Mouse (Mus musculus) embryonic facial prominence, embryonic 12.5 days (tissue): ENCODE data around the gene Hist1h3d. TPM values are rescaled to one million over a fixed set of nuclear protein-coding genes. Genes with fewer than 3 reads are reported as not detected.
"Not testable (repeated sequence)": the region's sequence is repeated elsewhere in the genome, so short reads cannot be mapped to it uniquely, and the experiment has no call there.

Experiments used
- ATAC-seq: fragments of 200-750 bp; cut with Nextera tagmentation; 2 replicates; pipeline ENCODE4 v1.8.0; 2017; ENCODE audit not compliant: insufficient number of reproducible peaks, insufficient read depth, low FRiP score, low TSS enrichment
- H3K27ac ChIP-seq: fragments of 300-500 bp; sonication (generic); 2 replicates; pipeline ENCODE4 v1.5.1; 2016; ENCODE audit warnings: mild to moderate bottlenecking
- H3K27me3 ChIP-seq: fragments of 300-500 bp; sonication (generic); 2 replicates; pipeline ENCODE4 v1.6.1; 2016; ENCODE audit warnings: mild to moderate bottlenecking, moderate library complexity
- H3K36me3 ChIP-seq: fragments of 300-500 bp; sonication (generic); 2 replicates; pipeline ENCODE4 v1.6.1; 2016; ENCODE audit warnings: mild to moderate bottlenecking
- H3K4me1 ChIP-seq: fragments of 300-500 bp; sonication (generic); 2 replicates; pipeline ENCODE4 v1.6.1; 2016
- H3K4me2 ChIP-seq: fragments of 300-500 bp; sonication (generic); replicated peaks from 2 replicates; pipeline ENCODE4 v1.6.1; 2016; ENCODE audit warnings: mild to moderate bottlenecking, moderate library complexity
- H3K4me3 ChIP-seq: fragments of 300-500 bp; sonication (generic); 2 replicates; pipeline ENCODE4 v1.5.1; 2016; ENCODE audit warnings: mild to moderate bottlenecking
- H3K9ac ChIP-seq: fragments of 300-500 bp; sonication (generic); 2 replicates; pipeline ENCODE4 v1.6.1; 2016; ENCODE audit warnings: mild to moderate bottlenecking, moderate library complexity
- H3K9me3 ChIP-seq: fragments of 300-500 bp; sonication (generic); 2 replicates; pipeline ENCODE4 v1.6.1; 2016; ENCODE audit warnings: mild to moderate bottlenecking, moderate library complexity
- WGBS: fragments of 180-500 bp; shearing (Covaris S2); methylation state at CpG from one replicate; pipeline ENCODE4 v1.1.7; 2016; 5-methylcytosine and 5-hydroxymethylcytosine counted together
- polyA plus RNA-seq: library from polyadenylated mRNA; unstranded; fragments of >200 nt; fragmentation: Nextera tagmentation; extraction: Ambion mirVana; gene quantifications from 2 replicates; pipeline ENCODE4 v1.2.1, GENCODE M21; 2016

Hist1h3d gene
- polyA plus RNA-seq, 1 experiment from 2014 or later, result 5.5 TPM

DNA sequence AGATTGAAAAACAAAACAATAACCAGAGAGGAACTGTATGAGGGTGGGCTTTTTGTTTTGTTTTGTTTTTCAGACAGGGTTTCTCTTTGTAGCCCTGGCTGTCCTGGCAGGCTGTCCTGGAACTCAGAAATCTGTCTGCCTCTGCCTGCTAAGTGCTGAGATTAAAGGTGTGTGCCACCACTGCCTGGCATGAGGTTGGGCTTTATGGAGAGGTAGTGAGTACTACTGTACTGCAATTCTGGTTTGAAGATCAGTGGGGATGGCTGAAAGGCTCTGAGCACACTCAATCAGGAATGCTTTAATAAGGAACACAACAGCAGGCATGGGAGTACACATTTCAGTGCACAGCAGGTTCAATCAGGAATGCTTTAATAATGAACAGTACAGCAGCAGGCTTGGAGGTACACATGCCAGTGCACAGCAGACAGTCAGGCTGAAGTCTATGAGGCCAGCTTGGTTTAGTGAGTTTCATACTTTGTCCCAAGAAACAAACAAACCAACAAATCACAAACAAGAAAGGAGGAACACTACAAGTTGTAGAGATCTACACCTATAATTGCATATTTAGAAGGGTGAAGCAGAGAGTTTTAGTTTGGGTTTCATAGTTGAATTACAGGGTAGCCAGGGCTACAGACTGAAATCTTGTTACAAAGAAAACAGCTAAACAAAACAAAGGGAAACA is 8.0 kb downstream of the Hist1h3d start:
- Histone ChIP-seq H3K36me3 (no peaks in the 10 kb centered on the region), H3K9me3 (no peaks in the 10 kb centered on the region), H3K4me3 (no peak overlapping the region), H3K27me3 (no peaks in the 10 kb centered on the region), H3K4me1 (peaks cover 24% of the 10 kb centered on the region), H3K27ac (peak overlapping the region; percentile 92), H3K4me2 (peak overlapping the region; percentile 13; the same call in 1 of the 2 replicates), H3K9ac (no peak overlapping the region)
- ATAC-seq, result no peak

DNA sequence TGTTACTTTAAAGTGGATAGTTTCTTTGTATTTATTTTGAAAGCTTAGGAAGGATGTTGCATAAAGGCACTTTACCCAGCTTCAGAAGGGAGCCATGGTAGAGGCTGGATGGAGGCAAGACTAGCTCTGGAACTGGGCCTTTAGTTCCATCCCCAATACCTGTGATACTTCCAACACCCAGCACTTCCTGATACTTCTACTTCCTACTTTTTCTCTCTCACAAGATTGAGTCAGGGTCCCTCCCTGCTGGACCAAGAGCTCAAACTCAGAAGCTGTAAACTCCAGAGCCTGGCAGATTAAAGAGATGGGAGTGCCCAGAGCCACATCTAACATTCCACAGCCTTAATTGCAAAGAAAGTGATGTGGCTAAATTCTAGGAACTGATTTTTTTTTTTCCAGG is 8.8 kb downstream of the Hist1h3d start:
- Histone ChIP-seq H3K36me3 (no peaks in the 10 kb centered on the region), H3K4me1 (peaks cover 24% of the 10 kb centered on the region), H3K4me2 (peak overlapping the region; percentile 74), H3K9ac (peak overlapping the region; percentile 66), H3K9me3 (no peaks in the 10 kb centered on the region), H3K27me3 (no peaks in the 10 kb centered on the region), H3K4me3 (peak overlapping the region; percentile 45), H3K27ac (peak overlapping the region; percentile 98)
- no peak for ATAC-seq

DNA sequence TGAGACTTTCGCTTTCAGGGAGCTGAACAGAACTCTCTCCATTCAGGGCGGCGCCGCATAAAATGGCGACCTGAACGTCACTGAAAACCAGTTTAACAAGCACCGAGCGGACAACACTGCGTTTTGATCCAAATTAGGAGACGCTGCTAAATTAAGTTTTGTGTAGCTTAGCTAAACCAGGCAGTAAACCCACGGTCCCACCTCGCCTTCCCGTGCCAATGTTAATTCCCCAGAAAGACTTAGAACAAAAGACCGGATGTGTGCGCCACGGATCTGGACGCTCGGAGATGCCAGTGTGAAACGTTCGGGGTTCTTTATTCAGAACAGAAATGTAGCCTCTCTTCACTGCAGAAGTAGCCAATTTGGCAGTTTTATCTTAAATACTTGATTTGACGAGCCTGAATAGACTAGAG is 9.5 kb downstream of the Hist1h3d start:
- peak overlapping the region; percentile 98 for H3K27ac ChIP-seq
- H3K4me2 ChIP-seq, result peak overlapping the region; percentile 74
- H3K9me3 ChIP-seq, result no peaks in the 10 kb centered on the region
- no peaks in the 10 kb centered on the region for H3K36me3 ChIP-seq
- no peak for ATAC-seq
- peaks cover 24% of the 10 kb centered on the region for H3K4me1 ChIP-seq
- WGBS, result under 1% methylated on average over 21 of the region's 21 CpGs
- no peaks in the 10 kb centered on the region for H3K27me3 ChIP-seq
- H3K4me3 ChIP-seq, result peak overlapping the region; percentile 45
- H3K9ac ChIP-seq, result peak overlapping the region; percentile 66

DNA sequence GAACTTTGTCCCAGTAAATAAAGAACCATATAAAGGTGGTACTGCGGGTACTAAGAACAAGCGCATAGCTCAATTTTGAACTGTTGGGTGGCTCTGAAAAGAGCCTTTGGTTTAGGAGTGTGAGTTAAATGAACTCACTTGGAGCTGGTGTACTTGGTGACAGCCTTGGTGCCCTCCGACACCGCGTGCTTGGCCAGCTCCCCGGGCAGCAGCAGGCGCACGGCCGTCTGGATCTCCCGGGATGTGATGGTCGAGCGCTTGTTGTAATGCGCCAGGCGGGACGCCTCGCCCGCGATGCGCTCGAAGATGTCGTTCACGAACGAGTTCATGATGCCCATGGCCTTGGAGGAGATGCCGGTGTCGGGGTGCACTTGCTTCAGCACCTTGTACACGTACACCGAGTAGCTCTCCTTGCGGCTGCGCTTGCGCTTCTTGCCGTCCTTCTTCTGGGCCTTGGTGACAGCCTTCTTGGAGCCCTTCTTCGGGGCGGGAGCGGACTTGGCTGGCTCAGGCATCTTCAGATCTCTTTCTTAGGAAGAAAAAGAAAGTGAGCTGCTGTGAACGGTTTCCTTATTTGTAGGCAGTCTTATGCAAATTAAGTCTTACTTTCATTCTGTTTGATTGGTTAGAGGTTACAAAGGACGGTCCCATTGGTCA is 10.0 kb downstream of the Hist1h3d start:
- Histone ChIP-seq H3K27ac (peak overlapping the region; percentile 98), H3K4me2 (peak overlapping the region; percentile 74), H3K9ac (peak overlapping the region; percentile 66), H3K4me3 (peak overlapping the region; percentile 45), H3K4me1 (peaks cover 24% of the 10 kb centered on the region)
- H3K36me3 ChIP-seq, H3K27me3 ChIP-seq, H3K9me3 ChIP-seq: not testable (repeated sequence)
- 0% methylated on average over 29 of the region's 36 CpGs for WGBS
- ATAC-seq, result peak; percentile 88

DNA sequence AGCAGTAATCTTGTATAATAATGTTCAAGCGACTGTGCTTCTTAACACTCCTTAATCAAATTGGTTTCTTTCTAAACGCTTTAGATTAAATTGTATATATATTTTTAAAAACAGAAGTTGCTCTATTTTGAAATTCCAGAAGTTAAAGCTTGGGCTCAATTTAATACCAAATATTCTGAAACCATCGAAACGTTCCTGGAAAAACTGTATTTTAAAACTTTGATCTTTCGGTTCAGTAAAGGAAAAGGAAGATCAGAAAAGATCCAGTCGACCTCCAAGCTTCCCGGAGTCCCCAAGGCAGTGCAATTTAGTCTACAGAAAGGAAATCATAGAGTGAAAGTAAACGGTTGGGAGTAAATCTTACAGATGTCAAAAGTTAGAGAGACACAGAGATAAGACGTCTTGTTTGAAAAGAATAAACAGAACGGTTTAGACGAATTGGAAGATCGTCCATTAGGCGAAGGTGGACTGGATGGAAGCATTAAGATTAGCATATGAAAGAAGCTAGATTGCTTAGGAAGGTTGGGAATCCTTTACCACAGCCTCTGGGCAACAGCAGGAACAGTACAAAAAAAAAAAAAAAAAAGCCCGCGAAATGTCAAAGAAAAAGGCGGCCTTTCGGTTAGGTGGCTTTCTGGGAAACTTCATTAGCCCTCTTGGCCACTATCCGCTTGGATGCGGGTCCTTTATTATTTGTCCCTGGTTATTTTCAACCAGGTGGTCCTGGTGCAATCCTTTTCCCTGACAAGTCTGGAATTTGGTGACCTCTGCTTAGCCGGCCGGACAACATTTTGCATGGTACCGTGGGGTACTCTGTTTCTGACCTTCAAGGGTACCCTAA is 10.8 kb downstream of the Hist1h3d start:
- no peaks in the 10 kb centered on the region for H3K9me3 ChIP-seq
- WGBS, result 2% methylated on average over 22 of the region's 22 CpGs
- ATAC-seq, result no peak
- peak overlapping the region; percentile 94 for H3K27ac ChIP-seq
- no peaks in the 10 kb centered on the region for H3K27me3 ChIP-seq
- peak overlapping the region; percentile 74 for H3K4me2 ChIP-seq
- no peaks in the 10 kb centered on the region for H3K36me3 ChIP-seq
- peak overlapping the region; percentile 19 for H3K4me3 ChIP-seq
- H3K4me1 ChIP-seq, result peaks cover 24% of the 10 kb centered on the region
- peak overlapping the region; percentile 37; the same call in 1 of the 2 replicates for H3K9ac ChIP-seq

- Histone ChIP-seq H3K4me2 (peak overlapping the region; percentile 74), H3K36me3 (no peaks in the 10 kb centered on the region), H3K4me3 (peak overlapping the region; percentile 19), H3K27me3 (no peaks in the 10 kb centered on the region), H3K27ac (peak overlapping the region; percentile 94), H3K4me1 (peaks cover 24% of the 10 kb centered on the region), H3K9me3 (no peaks in the 10 kb centered on the region), H3K9ac (0 out of 2 replicates have a peak overlapping the region, but pooled peaks have one; percentile 37)
- 5% methylated on average over 1 of the region's 1 CpGs for WGBS
- no peak for ATAC-seq
Observed at GRCm38 (mm10) chr13:23586940-23587225, 11.3 kb downstream of the Hist1h3d start.

DNA sequence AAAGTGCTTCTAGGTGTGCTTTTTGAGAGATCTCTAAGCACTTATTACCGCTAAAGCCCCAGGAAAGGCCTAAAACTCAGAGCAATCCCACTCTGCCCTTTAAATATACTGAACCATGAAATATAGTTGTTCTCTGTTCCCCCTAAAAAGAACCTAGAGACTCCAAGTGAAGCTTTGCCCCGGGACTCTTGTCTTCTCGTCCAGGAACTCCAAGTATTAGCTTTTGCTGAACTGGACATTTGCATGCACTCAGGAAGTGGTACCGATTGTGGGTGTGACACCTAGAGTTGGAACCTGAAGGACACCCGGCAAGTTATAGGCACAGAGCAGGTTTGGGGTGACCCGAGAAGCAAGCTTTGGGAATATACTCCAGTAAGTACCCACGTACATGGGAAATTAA is 15.6 kb downstream of the Hist1h3d start:
- 90% methylated on average over 7 of the region's 7 CpGs for WGBS
- Histone ChIP-seq H3K36me3 (no peaks in the 10 kb centered on the region), H3K9ac (no peak overlapping the region), H3K27ac (no peak overlapping the region), H3K4me3 (no peak overlapping the region), H3K27me3 (no peaks in the 10 kb centered on the region), H3K4me2 (no peak overlapping the region), H3K9me3 (no peaks in the 10 kb centered on the region), H3K4me1 (peaks cover 8% of the 10 kb centered on the region; the same call in 1 of the 2 replicates)
- no peak for ATAC-seq

DNA sequence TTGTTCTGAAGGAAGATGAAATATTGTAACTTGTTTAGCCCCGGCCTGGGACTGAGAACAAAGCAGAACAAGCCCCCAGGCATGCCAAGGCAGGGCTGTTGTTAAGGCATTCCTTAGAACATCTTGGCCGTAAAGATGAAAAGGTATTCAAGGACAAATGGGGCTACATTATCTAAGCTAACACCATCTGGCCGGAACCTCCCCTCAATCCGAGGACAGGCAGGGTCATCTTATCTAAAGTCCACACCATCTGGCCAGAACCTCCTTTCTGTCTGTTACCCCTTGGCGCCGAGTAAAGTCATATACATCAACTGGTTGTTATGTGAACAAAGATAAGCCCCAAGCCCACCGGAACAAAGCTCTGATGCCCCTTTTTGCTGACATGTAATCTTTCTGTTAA is 16.3 kb downstream of the Hist1h3d start:
- ATAC-seq, H3K9me3 ChIP-seq, H3K36me3 ChIP-seq, H3K9ac ChIP-seq, H3K27me3 ChIP-seq, H3K27ac ChIP-seq, H3K4me2 ChIP-seq, H3K4me1 ChIP-seq, H3K4me3 ChIP-seq: not testable (repeated sequence)
- WGBS, result 94% methylated on average over 7 of the region's 7 CpGs

DNA sequence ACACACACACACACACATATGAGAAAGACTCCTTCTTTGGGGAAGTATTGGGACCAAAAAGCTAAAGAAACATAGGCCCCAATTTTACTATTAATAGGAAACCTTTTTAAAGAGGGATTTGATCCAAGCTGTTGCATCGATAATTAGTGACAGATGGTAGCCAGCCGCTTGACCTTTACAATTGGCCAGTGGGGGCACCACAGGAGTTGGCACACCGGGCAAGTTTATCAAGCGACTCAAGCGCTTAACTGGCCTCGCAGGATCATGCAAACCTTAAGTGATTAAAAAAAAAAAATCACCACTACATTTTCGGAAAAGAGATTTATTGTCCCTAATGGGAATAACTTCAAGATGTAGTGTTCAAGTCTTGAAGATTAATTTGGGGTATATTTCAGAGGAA is 17.1 kb downstream of the Hist1h3d start:
- Histone ChIP-seq H3K27ac (no peak overlapping the region), H3K4me2 (no peak overlapping the region), H3K4me3 (no peak overlapping the region), H3K27me3 (no peaks in the 10 kb centered on the region), H3K36me3 (no peaks in the 10 kb centered on the region), H3K9ac (no peak overlapping the region), H3K4me1 (peaks cover 5% of the 10 kb centered on the region; the same call in 1 of the 2 replicates), H3K9me3 (no peaks in the 10 kb centered on the region)
- WGBS, result 72% methylated on average over 7 of the region's 7 CpGs
- ATAC-seq, result no peak

- WGBS, result 69% methylated on average over 5 of the region's 5 CpGs
- Histone ChIP-seq H3K27ac (no peak overlapping the region), H3K9ac (no peak overlapping the region)
Observed at GRCm38 (mm10) chr13:23593051-23593770, 17.6 kb downstream of the Hist1h3d start.

DNA sequence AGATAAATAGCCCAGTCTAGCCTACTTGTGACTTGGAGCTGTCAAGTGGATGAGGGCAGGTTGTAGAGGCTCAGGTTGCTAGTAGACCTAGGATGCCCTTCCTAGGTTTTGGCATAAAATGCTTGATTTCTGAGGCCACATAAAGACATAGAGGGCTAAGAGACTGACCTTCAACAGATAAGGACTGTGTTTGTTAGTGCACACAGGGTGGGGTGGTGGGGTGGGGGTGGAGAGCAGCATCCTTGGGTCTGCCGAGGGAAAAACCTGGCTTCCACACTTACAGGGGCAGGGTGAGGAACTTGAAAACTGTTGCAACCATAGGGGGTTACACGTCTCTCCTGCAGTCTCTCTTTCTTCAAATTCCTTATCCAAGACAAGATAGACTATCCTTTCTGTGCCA is 19.6 kb downstream of the Hist1h3d start:
- no peak overlapping the region for H3K4me3 ChIP-seq
- no peaks in the 10 kb centered on the region for H3K36me3 ChIP-seq
- 75% methylated on average over 2 of the region's 2 CpGs for WGBS
- no peaks in the 10 kb centered on the region for H3K27me3 ChIP-seq
- no peak overlapping the region for H3K4me2 ChIP-seq
- ATAC-seq, result no peak
- H3K27ac ChIP-seq, result no peak overlapping the region
- H3K9me3 ChIP-seq, result no peaks in the 10 kb centered on the region
- peaks cover 5% of the 10 kb centered on the region; the same call in 1 of the 2 replicates for H3K4me1 ChIP-seq
- no peak overlapping the region for H3K9ac ChIP-seq

More at GRCm38 (mm10) chr13:23593051-23593770, 17.6 kb downstream of the Hist1h3d start:
- ATAC-seq, result no peak
- Histone ChIP-seq H3K4me3 (no peak overlapping the region), H3K27me3 (no peaks in the 10 kb centered on the region), H3K36me3 (no peaks in the 10 kb centered on the region), H3K4me2 (no peak overlapping the region), H3K4me1 (peaks cover 5% of the 10 kb centered on the region; the same call in 1 of the 2 replicates), H3K9me3 (no peaks in the 10 kb centered on the region)
